Mouse (Mus musculus): ENCODE measurements around the gene Stard10. TPM values are rescaled to one million over a fixed set of nuclear protein-coding genes. Genes with fewer than 3 reads are reported as not detected.

Gene Stard10
- polyA plus RNA-seq, 1 experiment from 2014 or later: 46.5 TPM

GRCm38 (mm10) chr7:101335228-101335627 lies 18.3 kb downstream of the Stard10 start:
- ATAC-seq (ENCODE audit: low read depth): no peak
- Histone ChIP-seq H3K9ac (ENCODE audit: low read length) (no peak overlapping the region), H3K4me2 (ENCODE audit: low read depth, low read length) (no peak overlapping the region), H3K27me3 (ENCODE audit: control insufficient read depth, insufficient read depth, low read depth, low read length) (no peaks in the 10 kb centered on the region), H3K4me1 (replicated peaks; ENCODE audit: control insufficient read depth, insufficient read depth, low read length) (no peaks in the 10 kb centered on the region), H3K36me3 (ENCODE audit: control insufficient read depth, insufficient read depth, low read length) (no peaks in the 10 kb centered on the region), H3K27ac (ENCODE audit: low read length) (no peak overlapping the region), H3K4me3 (ENCODE audit: low read length) (no peak overlapping the region), H3K9me3 (ENCODE audit: control insufficient read depth, low read length) (no peaks in the 10 kb centered on the region)
- WGBS: 81% methylated on average over 2 of the region's 2 CpGs

GRCm38 (mm10) chr7:101336686-101337085 lies 19.8 kb downstream of the Stard10 start:
- Histone ChIP-seq H3K9ac (ENCODE audit: low read length) (no peak overlapping the region), H3K4me1 (replicated peaks; ENCODE audit: control insufficient read depth, insufficient read depth, low read length) (0 out of 2 replicates have a peak, but pooled peaks cover 2% of the 10 kb centered on the region), H3K4me3 (ENCODE audit: low read length) (no peak overlapping the region), H3K27ac (ENCODE audit: low read length) (no peak overlapping the region), H3K36me3 (ENCODE audit: control insufficient read depth, insufficient read depth, low read length) (no peaks in the 10 kb centered on the region), H3K4me2 (ENCODE audit: low read depth, low read length) (no peak overlapping the region), H3K27me3 (ENCODE audit: control insufficient read depth, insufficient read depth, low read depth, low read length) (no peaks in the 10 kb centered on the region), H3K9me3 (ENCODE audit: control insufficient read depth, low read length) (no peaks in the 10 kb centered on the region)
- no peak for ATAC-seq (ENCODE audit: low read depth)
- 76% methylated on average over 3 of the region's 3 CpGs for WGBS

GRCm38 (mm10) chr7:101337401-101337800 lies 20.5 kb downstream of the Stard10 start:
- no peak overlapping the region for H3K9ac ChIP-seq (ENCODE audit: low read length)
- H3K4me1 ChIP-seq (replicated peaks; ENCODE audit: control insufficient read depth, insufficient read depth, low read length): 0 out of 2 replicates have a peak, but pooled peaks cover 2% of the 10 kb centered on the region
- H3K4me3 ChIP-seq (ENCODE audit: low read length): no peak overlapping the region
- 70% methylated on average over 3 of the region's 3 CpGs for WGBS
- H3K9me3 ChIP-seq (ENCODE audit: control insufficient read depth, low read length): no peaks in the 10 kb centered on the region
- no peak overlapping the region for H3K4me2 ChIP-seq (ENCODE audit: low read depth, low read length)
- no peaks in the 10 kb centered on the region for H3K27me3 ChIP-seq (ENCODE audit: control insufficient read depth, insufficient read depth, low read depth, low read length)
- H3K27ac ChIP-seq (ENCODE audit: low read length): no peak overlapping the region
- no peaks in the 10 kb centered on the region for H3K36me3 ChIP-seq (ENCODE audit: control insufficient read depth, insufficient read depth, low read length)
- no peak for ATAC-seq (ENCODE audit: low read depth)

- peaks cover 3% of the 10 kb centered on the region for H3K36me3 ChIP-seq (ENCODE audit: control insufficient read depth, insufficient read depth, low read length)
- no peaks in the 10 kb centered on the region for H3K9me3 ChIP-seq (ENCODE audit: control insufficient read depth, low read length)
- H3K27ac ChIP-seq (ENCODE audit: low read length): peak overlapping the region; percentile 35; the same call in 1 of the 2 replicates
- H3K27me3 ChIP-seq (ENCODE audit: control insufficient read depth, insufficient read depth, low read depth, low read length): no peaks in the 10 kb centered on the region
- peaks cover 2% of the 10 kb centered on the region; the same call in 1 of the 2 replicates for H3K4me1 ChIP-seq (replicated peaks; ENCODE audit: control insufficient read depth, insufficient read depth, low read length)
- 40% methylated on average over 6 of the region's 6 CpGs for WGBS
- H3K9ac ChIP-seq (ENCODE audit: low read length): no peak overlapping the region
- H3K4me2 ChIP-seq (ENCODE audit: low read depth, low read length): no peak overlapping the region
- H3K4me3 ChIP-seq (ENCODE audit: low read length): no peak overlapping the region
- ATAC-seq (ENCODE audit: low read depth): peak; percentile 51
Observed at GRCm38 (mm10) chr7:101341405-101341804, 24.5 kb downstream of the Stard10 start.

GRCm38 (mm10) chr7:101343135-101343534 lies 26.2 kb downstream of the Stard10 start:
- Histone ChIP-seq H3K36me3 (ENCODE audit: control insufficient read depth, insufficient read depth, low read length) (peaks cover 3% of the 10 kb centered on the region), H3K4me2 (ENCODE audit: low read depth, low read length) (no peak overlapping the region), H3K9me3 (ENCODE audit: control insufficient read depth, low read length) (no peaks in the 10 kb centered on the region), H3K4me3 (ENCODE audit: low read length) (no peak overlapping the region), H3K9ac (ENCODE audit: low read length) (no peak overlapping the region), H3K27me3 (ENCODE audit: control insufficient read depth, insufficient read depth, low read depth, low read length) (no peaks in the 10 kb centered on the region), H3K4me1 (replicated peaks; ENCODE audit: control insufficient read depth, insufficient read depth, low read length) (peaks cover 6% of the 10 kb centered on the region), H3K27ac (ENCODE audit: low read length) (no peak overlapping the region)
- peak; percentile 48 for ATAC-seq (ENCODE audit: low read depth)
- 60% methylated on average over 7 of the region's 7 CpGs for WGBS

GRCm38 (mm10) chr7:101344892-101345291 lies 28.0 kb downstream of the Stard10 start:
- Histone ChIP-seq H3K27ac (ENCODE audit: low read length) (no peak overlapping the region), H3K4me3 (ENCODE audit: low read length) (no peak overlapping the region), H3K9ac (ENCODE audit: low read length) (no peak overlapping the region), H3K4me2 (ENCODE audit: low read depth, low read length) (no peak overlapping the region), H3K27me3 (ENCODE audit: control insufficient read depth, insufficient read depth, low read depth, low read length) (no peaks in the 10 kb centered on the region), H3K36me3 (ENCODE audit: control insufficient read depth, insufficient read depth, low read length) (peaks cover 3% of the 10 kb centered on the region), H3K9me3 (ENCODE audit: control insufficient read depth, low read length) (no peaks in the 10 kb centered on the region), H3K4me1 (replicated peaks; ENCODE audit: control insufficient read depth, insufficient read depth, low read length) (peaks cover 15% of the 10 kb centered on the region)
- WGBS: 41% methylated on average over 4 of the region's 4 CpGs
- no peak for ATAC-seq (ENCODE audit: low read depth)

GRCm38 (mm10) chr7:101346991-101347390 lies 30.1 kb downstream of the Stard10 start:
- Histone ChIP-seq H3K27me3 (ENCODE audit: control insufficient read depth, insufficient read depth, low read depth, low read length) (no peaks in the 10 kb centered on the region), H3K4me1 (replicated peaks; ENCODE audit: control insufficient read depth, insufficient read depth, low read length) (peaks cover 13% of the 10 kb centered on the region), H3K9ac (ENCODE audit: low read length) (no peak overlapping the region), H3K4me3 (ENCODE audit: low read length) (no peak overlapping the region), H3K9me3 (ENCODE audit: control insufficient read depth, low read length) (no peaks in the 10 kb centered on the region), H3K36me3 (ENCODE audit: control insufficient read depth, insufficient read depth, low read length) (peaks cover 3% of the 10 kb centered on the region), H3K27ac (ENCODE audit: low read length) (no peak overlapping the region), H3K4me2 (ENCODE audit: low read depth, low read length) (no peak overlapping the region)
- WGBS: 57% methylated on average over 2 of the region's 2 CpGs
- ATAC-seq (ENCODE audit: low read depth): no peak

GRCm38 (mm10) chr7:101347767-101348270 lies 30.9 kb downstream of the Stard10 start, which contains the start of gene Arap1:
Arap1 (plus strand) TSS chr7:101348067.
- Histone ChIP-seq H3K4me1 (replicated peaks; ENCODE audit: control insufficient read depth, insufficient read depth, low read length) (peaks cover 13% of the 10 kb centered on the region), H3K9me3 (ENCODE audit: control insufficient read depth, low read length) (no peaks in the 10 kb centered on the region), H3K4me3 (ENCODE audit: low read length) (peak within 1 kb of the TSS; percentile 50), H3K27ac (ENCODE audit: low read length) (0 out of 2 replicates have a peak within 1 kb of the TSS, but pooled peaks have one; percentile 4), H3K36me3 (ENCODE audit: control insufficient read depth, insufficient read depth, low read length) (peaks cover 3% of the 10 kb centered on the region), H3K9ac (ENCODE audit: low read length) (peak within 1 kb of the TSS; percentile 68), H3K4me2 (ENCODE audit: low read depth, low read length) (peak within 1 kb of the TSS; percentile 91), H3K27me3 (ENCODE audit: control insufficient read depth, insufficient read depth, low read depth, low read length) (no peaks in the 10 kb centered on the region)
- peak; percentile 93 for ATAC-seq (ENCODE audit: low read depth)
- under 1% methylated on average over 35 of the region's 35 CpGs for WGBS

GRCm38 (mm10) chr7:101348312-101348711 lies 31.4 kb downstream of the Stard10 start:
- Histone ChIP-seq H3K4me1 (replicated peaks; ENCODE audit: control insufficient read depth, insufficient read depth, low read length) (peaks cover 13% of the 10 kb centered on the region), H3K4me2 (ENCODE audit: low read depth, low read length) (peak overlapping the region; percentile 91), H3K27me3 (ENCODE audit: control insufficient read depth, insufficient read depth, low read depth, low read length) (no peaks in the 10 kb centered on the region), H3K9me3 (ENCODE audit: control insufficient read depth, low read length) (no peaks in the 10 kb centered on the region), H3K9ac (ENCODE audit: low read length) (peak overlapping the region; percentile 68), H3K4me3 (ENCODE audit: low read length) (peak overlapping the region; percentile 50), H3K36me3 (ENCODE audit: control insufficient read depth, insufficient read depth, low read length) (peaks cover 3% of the 10 kb centered on the region), H3K27ac (ENCODE audit: low read length) (no peak overlapping the region)
- no peak for ATAC-seq (ENCODE audit: low read depth)
- 3% methylated on average over 13 of the region's 13 CpGs for WGBS
